Mouse (Mus musculus) heart, embryonic 11.5 days (tissue): ENCODE results near the gene Sema6d. TPM values are rescaled to one million over a fixed set of nuclear protein-coding genes. Genes with fewer than 3 reads are reported as not detected.

Experiments used
- ATAC-seq: fragments of 200-750 bp; cut with Nextera tagmentation; replicated peaks from 2 replicates; pipeline ENCODE4 v1.8.0; 2017; ENCODE audit warnings: moderate library complexity; ENCODE audit not compliant: insufficient number of reproducible peaks, low FRiP score, low TSS enrichment
- H3K27ac ChIP-seq: fragments of 300-500 bp; sonication (generic); 2 replicates; pipeline ENCODE4 v1.5.1; 2014; ENCODE audit warnings: mild to moderate bottlenecking, low read depth, low read length
- H3K27me3 ChIP-seq: fragments of 300-500 bp; sonication (generic); 2 replicates; pipeline ENCODE4 v1.6.1; 2014; ENCODE audit warnings: mild to moderate bottlenecking, low read length, mixed read lengths; ENCODE audit not compliant: control insufficient read depth, insufficient read depth
- H3K36me3 ChIP-seq: fragments of 300-500 bp; sonication (generic); 2 replicates; pipeline ENCODE4 v1.6.1; 2014; ENCODE audit warnings: mild to moderate bottlenecking, low read length, moderate library complexity, mixed read lengths; ENCODE audit not compliant: control insufficient read depth, insufficient read depth
- H3K4me1 ChIP-seq: fragments of 300-500 bp; sonication (generic); 2 replicates; pipeline ENCODE4 v1.6.1; 2014; ENCODE audit warnings: low read length; ENCODE audit not compliant: control insufficient read depth, insufficient read depth
- H3K4me2 ChIP-seq: fragments of 300-500 bp; sonication (generic); 2 replicates; pipeline ENCODE4 v1.6.1; 2014; ENCODE audit warnings: mild to moderate bottlenecking, moderate library complexity
- H3K4me3 ChIP-seq: fragments of 300-500 bp; sonication (generic); 2 replicates; pipeline ENCODE4 v1.5.1; 2014; ENCODE audit warnings: low read depth, low read length
- H3K9ac ChIP-seq: fragments of 300-500 bp; sonication (generic); 2 replicates; pipeline ENCODE4 v1.6.1; 2014; ENCODE audit warnings: mild to moderate bottlenecking, low read depth, low read length, moderate library complexity
- H3K9me3 ChIP-seq: fragments of 300-500 bp; sonication (generic); replicated peaks from 2 replicates; pipeline ENCODE4 v1.6.1; 2016; ENCODE audit warnings: low read length; ENCODE audit not compliant: control insufficient read depth
- WGBS: fragments of 180-500 bp; shearing (Covaris S2); extraction: QIAGEN DNeasy Blood & Tissue Kit; methylation state at CpG from one replicate; pipeline ENCODE4 v1.1.7; 2014; ENCODE audit not compliant: insufficient replicate concordance; 5-methylcytosine and 5-hydroxymethylcytosine counted together
- polyA plus RNA-seq: library from polyadenylated mRNA; unstranded; fragments of >200 nt; fragmentation: Nextera tagmentation; extraction: Ambion mirVana; gene quantifications from 2 replicates; pipeline ENCODE4 v1.2.1, GENCODE M21; 2014

Gene Sema6d
- polyA plus RNA-seq, 1 experiment from 2014 or later, result 24.9 TPM

GRCm38 (mm10) chr2:124403981-124404380, 314.2 kb downstream of the Sema6d start:
- H3K4me1 ChIP-seq, result peaks cover 14% of the 10 kb centered on the region
- H3K27me3 ChIP-seq, result no peaks in the 10 kb centered on the region
- H3K4me3 ChIP-seq, result no peak overlapping the region
- no peak overlapping the region for H3K27ac ChIP-seq
- 43% methylated on average over 6 of the region's 6 CpGs for WGBS
- H3K9ac ChIP-seq, result no peak overlapping the region
- no peak for ATAC-seq
- H3K36me3 ChIP-seq, result no peaks in the 10 kb centered on the region
- H3K9me3 ChIP-seq, result no peaks in the 10 kb centered on the region
- no peak overlapping the region for H3K4me2 ChIP-seq

GRCm38 (mm10) chr2:124404631-124405562, 315.1 kb downstream of the Sema6d start:
- Histone ChIP-seq H3K4me1 (peaks cover 17% of the 10 kb centered on the region), H3K27ac (0 out of 2 replicates have a peak overlapping the region, but pooled peaks have one; percentile 35), H3K9ac (no peak overlapping the region), H3K4me2 (no peak overlapping the region), H3K36me3 (no peaks in the 10 kb centered on the region), H3K27me3 (no peaks in the 10 kb centered on the region), H3K4me3 (no peak overlapping the region), H3K9me3 (no peaks in the 10 kb centered on the region)
- ATAC-seq, result no peak
- 78% methylated on average over 6 of the region's 6 CpGs for WGBS

- ATAC-seq, result no peak
- Histone ChIP-seq H3K36me3 (no peaks in the 10 kb centered on the region), H3K4me2 (no peak overlapping the region), H3K27me3 (no peaks in the 10 kb centered on the region), H3K9ac (no peak overlapping the region), H3K9me3 (no peaks in the 10 kb centered on the region), H3K27ac (no peak overlapping the region), H3K4me3 (no peak overlapping the region), H3K4me1 (peaks cover 20% of the 10 kb centered on the region)
- 71% methylated on average over 1 of the region's 1 CpGs for WGBS
Observed at GRCm38 (mm10) chr2:124408956-124409355, 319.2 kb downstream of the Sema6d start.

GRCm38 (mm10) chr2:124416730-124417129, 327.0 kb downstream of the Sema6d start:
- Histone ChIP-seq H3K9ac (no peak overlapping the region), H3K4me3 (no peak overlapping the region), H3K9me3 (no peaks in the 10 kb centered on the region), H3K27ac (no peak overlapping the region), H3K27me3 (no peaks in the 10 kb centered on the region), H3K4me2 (no peak overlapping the region), H3K36me3 (no peaks in the 10 kb centered on the region), H3K4me1 (peaks cover 12% of the 10 kb centered on the region)
- no peak for ATAC-seq
- 62% methylated on average over 3 of the region's 3 CpGs for WGBS

- H3K4me3 ChIP-seq, result no peak overlapping the region
- 91% methylated on average over 2 of the region's 2 CpGs for WGBS
- no peak for ATAC-seq
- no peaks in the 10 kb centered on the region for H3K36me3 ChIP-seq
- no peaks in the 10 kb centered on the region for H3K9me3 ChIP-seq
- peaks cover 7% of the 10 kb centered on the region for H3K4me1 ChIP-seq
- no peak overlapping the region for H3K9ac ChIP-seq
- no peak overlapping the region for H3K27ac ChIP-seq
- no peaks in the 10 kb centered on the region for H3K27me3 ChIP-seq
- H3K4me2 ChIP-seq, result no peak overlapping the region
Observed at GRCm38 (mm10) chr2:124418319-124418718, 328.6 kb downstream of the Sema6d start.

- WGBS, result 45% methylated on average over 1 of the region's 1 CpGs
- Histone ChIP-seq H3K27me3 (no peaks in the 10 kb centered on the region), H3K9me3 (no peaks in the 10 kb centered on the region), H3K4me2 (no peak overlapping the region), H3K4me1 (peaks cover 4% of the 10 kb centered on the region; the same call in 1 of the 2 replicates), H3K4me3 (no peak overlapping the region), H3K27ac (no peak overlapping the region), H3K36me3 (no peaks in the 10 kb centered on the region), H3K9ac (no peak overlapping the region)
- ATAC-seq, result no peak
Observed at GRCm38 (mm10) chr2:124420170-124420825, 330.5 kb downstream of the Sema6d start.

- H3K4me1 ChIP-seq, result no peaks in the 10 kb centered on the region; the same call in 1 of the 2 replicates
- H3K4me2 ChIP-seq, result no peak overlapping the region
- no peaks in the 10 kb centered on the region for H3K9me3 ChIP-seq
- WGBS, result 59% methylated on average over 5 of the region's 5 CpGs
- no peak overlapping the region for H3K4me3 ChIP-seq
- no peaks in the 10 kb centered on the region for H3K27me3 ChIP-seq
- H3K9ac ChIP-seq, result no peak overlapping the region
- H3K27ac ChIP-seq, result no peak overlapping the region
- H3K36me3 ChIP-seq, result no peaks in the 10 kb centered on the region
- no peak for ATAC-seq
Observed at GRCm38 (mm10) chr2:124429744-124430143, 340.0 kb downstream of the Sema6d start.

- H3K4me2 ChIP-seq, result no peak overlapping the region
- no peak for ATAC-seq
- no peaks in the 10 kb centered on the region for H3K9me3 ChIP-seq
- H3K9ac ChIP-seq, result no peak overlapping the region
- no peak overlapping the region for H3K27ac ChIP-seq
- WGBS, result 77% methylated on average over 3 of the region's 3 CpGs
- no peaks in the 10 kb centered on the region for H3K36me3 ChIP-seq
- no peak overlapping the region for H3K4me3 ChIP-seq
- no peaks in the 10 kb centered on the region for H3K27me3 ChIP-seq
- peaks cover 1% of the 10 kb centered on the region; the same call in 1 of the 2 replicates for H3K4me1 ChIP-seq
Observed at GRCm38 (mm10) chr2:124430708-124431107, 340.9 kb downstream of the Sema6d start.
